Mouse (Mus musculus) CH12.LX (cell line): ENCODE data around the gene Cwc27. TPM values are rescaled to one million over a fixed set of nuclear protein-coding genes. Genes with fewer than 3 reads are reported as not detected.

ENCODE experiments used
- DNase-seq: peaks from one replicate; pipeline ENCODE4 v3.0.0-alpha.2; 2013; ENCODE audit errors: extremely low read depth
- H3K27ac ChIP-seq: 2 replicates; pipeline ENCODE4 v1.5.1; 2012; ENCODE audit warnings: low read depth, mild to moderate bottlenecking, control low read depth, moderate library complexity; ENCODE audit not compliant: insufficient read depth
- H3K27me3 ChIP-seq: replicated peaks from 2 replicates; pipeline ENCODE3; 2012; ENCODE audit warnings: inconsistent platforms
- H3K36me3 ChIP-seq, 2 experiments: replicated peaks in 1 of 2; 2 replicates each; pipeline versions ENCODE3 to v1.6.1; 2012; ENCODE audit warnings: inconsistent platforms in 1 of 2, low read length in 1 of 2, mild to moderate bottlenecking in 1 of 2, mixed read lengths in 1 of 2, moderate library complexity in 1 of 2; ENCODE audit not compliant: control insufficient read depth in 1 of 2, insufficient read depth in 1 of 2
- H3K4me1 ChIP-seq, 2 experiments: 2 replicates each; pipeline ENCODE4 v1.6.1; 2012; ENCODE audit warnings: inconsistent platforms in 1 of 2, moderate library complexity in 1 of 2; ENCODE audit not compliant: insufficient read depth in 2 of 2, control insufficient read depth in 1 of 2
- H3K4me2 ChIP-seq: 2 replicates; pipeline ENCODE4 v1.6.1; 2012; ENCODE audit warnings: low read depth, mild to moderate bottlenecking, control low read depth; ENCODE audit not compliant: poor library complexity, insufficient read depth, severe bottlenecking
- H3K4me3 ChIP-seq, 3 experiments: fragments of 150-350 bp in 1 of 3; sonication (generic) in 1 of 3; replicated peaks in 1 of 3; 2 replicates each; pipeline versions ENCODE3 to v1.5.1; 2011 to 2012; ENCODE audit warnings: low read depth in 2 of 3, low read length in 2 of 3, mild to moderate bottlenecking in 2 of 3, moderate library complexity in 2 of 3, control low read depth in 1 of 3, improper control_type of control experiment in 1 of 3, inconsistent platforms in 1 of 3, mixed read lengths in 1 of 3; ENCODE audit not compliant: poor library complexity in 1 of 3
- H3K79me2 ChIP-seq: replicated peaks from 2 replicates; pipeline ENCODE4 v1.6.1; 2012; ENCODE audit warnings: mild to moderate bottlenecking, moderate library complexity; ENCODE audit not compliant: control insufficient read depth, poor library complexity, insufficient read depth, severe bottlenecking; ENCODE audit errors: extremely low read depth
- H3K9ac ChIP-seq: 2 replicates; pipeline ENCODE4 v1.6.1; 2012; ENCODE audit warnings: low read depth, mild to moderate bottlenecking, control low read depth, moderate library complexity; ENCODE audit not compliant: insufficient read depth
- H3K9me3 ChIP-seq: replicated peaks from 2 replicates; pipeline ENCODE3; 2012; ENCODE audit warnings: low read length, inconsistent platforms, mixed read lengths
- BHLHE40 ChIP-seq: IDR thresholded peaks from 2 replicates; pipeline ENCODE4 v1.6.1; 2011; ENCODE audit warnings: mild to moderate bottlenecking, low read depth, low read length, improper control_type of control experiment
- CHD1 ChIP-seq: IDR thresholded peaks from 2 replicates; pipeline ENCODE4 v1.6.1; 2012; ENCODE audit warnings: low read depth, low read length, improper control_type of control experiment, inconsistent platforms
- CTCF ChIP-seq, 2 experiments: IDR thresholded peaks in 1 of 2; conservative IDR thresholded peaks in 1 of 2; 2 replicates each; pipeline ENCODE4 v1.5.1; 2011 to 2012; ENCODE audit warnings: low read depth in 2 of 2, low read length in 2 of 2, improper control_type of control experiment in 1 of 2, inconsistent platforms in 1 of 2, mild to moderate bottlenecking in 1 of 2, moderate library complexity in 1 of 2
- ELF1 ChIP-seq: IDR thresholded peaks from 2 replicates; pipeline ENCODE4 v1.6.1; 2014; ENCODE audit warnings: low read depth, mild to moderate bottlenecking, inconsistent platforms, low read length, improper control_type of control experiment
- EP300 ChIP-seq: IDR thresholded peaks from 2 replicates; pipeline ENCODE4 v1.6.1; 2011; ENCODE audit warnings: low read length, improper control_type of control experiment
- GABPA ChIP-seq: IDR thresholded peaks from 2 replicates; pipeline ENCODE4 v1.6.1; 2012; ENCODE audit warnings: low read depth, low read length, improper control_type of control experiment, inconsistent platforms; ENCODE audit not compliant: insufficient replicate concordance
- HCFC1 ChIP-seq: IDR thresholded peaks from 2 replicates; pipeline ENCODE4 v1.6.1; 2012; ENCODE audit warnings: low read depth, mild to moderate bottlenecking, inconsistent platforms, low read length, improper control_type of control experiment
- IRF4 ChIP-seq: IDR thresholded peaks from 2 replicates; pipeline ENCODE4 v1.6.1; 2014; ENCODE audit warnings: low read depth, mild to moderate bottlenecking, inconsistent platforms, low read length, improper control_type of control experiment
- JUN ChIP-seq: IDR thresholded peaks from 2 replicates; pipeline ENCODE4 v1.6.1; 2011; ENCODE audit warnings: low read depth, mild to moderate bottlenecking, low read length, improper control_type of control experiment, moderate library complexity; ENCODE audit not compliant: insufficient read depth
- JUND ChIP-seq: conservative IDR thresholded peaks from 2 replicates; pipeline ENCODE4 v1.6.1; 2011; ENCODE audit warnings: low read depth, low read length, improper control_type of control experiment
- KAT2A ChIP-seq: IDR thresholded peaks from 2 replicates; pipeline ENCODE4 v1.6.1; 2012; ENCODE audit warnings: low read length, improper control_type of control experiment, inconsistent platforms; ENCODE audit not compliant: insufficient replicate concordance
- MAFK ChIP-seq: IDR thresholded peaks from 2 replicates; pipeline ENCODE4 v1.6.1; 2011; ENCODE audit warnings: low read length, improper control_type of control experiment; ENCODE audit not compliant: insufficient replicate concordance
- MAZ ChIP-seq: IDR thresholded peaks from 2 replicates; pipeline ENCODE4 v1.6.1; 2012; ENCODE audit warnings: low read depth, mild to moderate bottlenecking, inconsistent platforms, low read length, improper control_type of control experiment, moderate library complexity
- MEF2A ChIP-seq: IDR thresholded peaks from 2 replicates; pipeline ENCODE4 v1.6.1; 2014; ENCODE audit warnings: low read depth, mild to moderate bottlenecking, inconsistent platforms, low read length, improper control_type of control experiment, borderline replicate concordance
- MXI1 ChIP-seq: IDR thresholded peaks from 2 replicates; pipeline ENCODE4 v1.6.1; 2011; ENCODE audit warnings: mild to moderate bottlenecking, low read depth, low read length, improper control_type of control experiment
- NELFE ChIP-seq: IDR thresholded peaks from 2 replicates; pipeline ENCODE4 v1.6.1; 2011; ENCODE audit warnings: low read depth, low read length, improper control_type of control experiment
- NRF1 ChIP-seq: IDR thresholded peaks from 2 replicates; pipeline ENCODE4 v1.6.1; 2014; ENCODE audit warnings: low read depth, mild to moderate bottlenecking, inconsistent platforms, low read length, improper control_type of control experiment, moderate library complexity
- POLR2A ChIP-seq: IDR thresholded peaks from 2 replicates; pipeline ENCODE4 v1.6.1; 2011; ENCODE audit warnings: low read depth, mild to moderate bottlenecking, improper control_type of control experiment, low read length
- RAD21 ChIP-seq: IDR thresholded peaks from 2 replicates; pipeline ENCODE4 v1.6.1; 2011; ENCODE audit warnings: low read depth, mild to moderate bottlenecking, low read length, improper control_type of control experiment, moderate library complexity
- RCOR1 ChIP-seq: conservative IDR thresholded peaks from 2 replicates; pipeline ENCODE4 v1.6.1; 2012; ENCODE audit warnings: low read depth, mild to moderate bottlenecking, inconsistent platforms, low read length, improper control_type of control experiment
- TBP ChIP-seq: conservative IDR thresholded peaks from 2 replicates; pipeline ENCODE4 v1.6.1; 2011; ENCODE audit warnings: low read depth, low read length, improper control_type of control experiment
- TCF12 ChIP-seq: IDR thresholded peaks from 2 replicates; pipeline ENCODE4 v1.6.1; 2014; ENCODE audit warnings: low read depth, mild to moderate bottlenecking, inconsistent platforms, low read length, improper control_type of control experiment
- UBTF ChIP-seq: IDR thresholded peaks from 2 replicates; pipeline ENCODE4 v1.6.1; 2012; ENCODE audit warnings: low read depth, mild to moderate bottlenecking, inconsistent platforms, low read length, improper control_type of control experiment, moderate library complexity
- USF2 ChIP-seq: conservative IDR thresholded peaks from 2 replicates; pipeline ENCODE4 v1.6.1; 2011; ENCODE audit warnings: low read depth, low read length, improper control_type of control experiment
- ZMIZ1 ChIP-seq: IDR thresholded peaks from 2 replicates; pipeline ENCODE4 v1.6.1; 2012; ENCODE audit warnings: low read depth, mild to moderate bottlenecking, inconsistent platforms, low read length, improper control_type of control experiment
- ZNF384 ChIP-seq: IDR thresholded peaks from 2 replicates; pipeline ENCODE4 v1.6.1; 2012; ENCODE audit warnings: low read depth, low read length, improper control_type of control experiment, inconsistent platforms
- dilution Hi-C: fragments of 300-500 bp; cut with MboI; formaldehyde crosslinking; loops from 2 replicates; pipeline ENCODE4 v1.14.3; 2020; ENCODE audit warnings: low sequenced_read_pairs; ENCODE audit not compliant: extremely low pct_unique_long_range_greater_than_20kb, extremely low pct_ligation_motif_present
- in situ Hi-C: fragments of 300-500 bp; cut with MboI; formaldehyde crosslinking; loops from 3 replicates; pipeline ENCODE4 v1.14.3; 2019; ENCODE audit warnings: low sequenced_read_pairs, low pct_ligation_motif_present, low pct_unique_long_range_greater_than_20kb, mixed read lengths
- polyA plus RNA-seq: library from polyadenylated mRNA; unstranded; fragments of >175 nt; gene quantifications from 2 replicates; pipeline ENCODE4 v1.2.1, GENCODE M21; 2012; ENCODE audit warnings: low read depth; ENCODE audit not compliant: insufficient read length
- total RNA-seq, 2 experiments: library from RNA; depleted of rRNA; stranded (reverse); fragments of 300-350 nt in 1 of 2; fragments of >200 nt in 1 of 2; gene quantifications; 2 replicates each; pipeline ENCODE4 v1.2.3; 2012 to 2014

The Cwc27 gene
- total and polyA plus RNA-seq, 3 experiments = 24.9 to 38.4 (median 26.0) TPM

DNA sequence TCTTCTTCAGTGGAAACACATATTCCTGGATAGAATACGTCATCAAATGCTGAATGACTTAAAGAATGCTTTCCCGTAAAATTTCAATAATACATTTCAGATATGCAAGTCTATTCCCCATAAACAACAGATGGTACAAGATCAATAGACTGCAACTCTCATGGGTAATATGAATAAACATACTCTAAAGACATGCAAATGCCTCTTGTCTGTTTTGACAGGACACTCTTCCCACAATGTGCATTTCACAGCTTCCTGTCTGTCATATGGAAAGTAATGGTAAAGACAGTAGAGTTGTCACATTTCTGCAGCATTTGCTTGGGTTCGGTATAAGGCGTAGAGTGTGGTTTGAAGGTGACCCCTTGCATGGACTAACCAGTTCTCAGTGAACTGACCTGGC lies 29.7 kb downstream of the Cwc27 start:
- no peak for DNase-seq
- no peak overlapping the region for H3K27ac ChIP-seq
- H3K79me2 ChIP-seq = no peaks in the 10 kb centered on the region
- H3K4me1 ChIP-seq = no peaks in the 10 kb centered on the region
- H3K9ac ChIP-seq = no peak overlapping the region
- TF ChIP-seq MXI1 (no peak), CHD1 (no peak), MEF2A (no peak), CTCF (conservative IDR thresholded peaks at IDR 0.05 in 1 of 2, IDR thresholded peaks at IDR 0.05 in 1 of 2; ENCODE audit: low read depth in 2 of 2, low read length in 2 of 2) (no peak), IRF4 (no peak), POLR2A (no peak), TCF12 (no peak), UBTF (no peak), MAZ (no peak), JUND (no peak), TBP (no peak), NRF1 (no peak)
- TF ChIP-seq, all 38 proteins: peak for 0
- no peak overlapping the region for H3K4me3 ChIP-seq
- dilution Hi-C loops = no loop called here
- in situ Hi-C loops = loop anchor here (10.0 kb wide), 1 partner anchor 502 kb away; the partner anchor contains the start of gene Adamts6
- H3K9me3 ChIP-seq = peaks cover 5% of the 10 kb centered on the region
- no peaks in the 10 kb centered on the region for H3K27me3 ChIP-seq
- H3K36me3 ChIP-seq = peaks cover 9 to 67% of the 10 kb centered on the region in 2 experiments
- H3K4me2 ChIP-seq = no peak overlapping the region

DNA sequence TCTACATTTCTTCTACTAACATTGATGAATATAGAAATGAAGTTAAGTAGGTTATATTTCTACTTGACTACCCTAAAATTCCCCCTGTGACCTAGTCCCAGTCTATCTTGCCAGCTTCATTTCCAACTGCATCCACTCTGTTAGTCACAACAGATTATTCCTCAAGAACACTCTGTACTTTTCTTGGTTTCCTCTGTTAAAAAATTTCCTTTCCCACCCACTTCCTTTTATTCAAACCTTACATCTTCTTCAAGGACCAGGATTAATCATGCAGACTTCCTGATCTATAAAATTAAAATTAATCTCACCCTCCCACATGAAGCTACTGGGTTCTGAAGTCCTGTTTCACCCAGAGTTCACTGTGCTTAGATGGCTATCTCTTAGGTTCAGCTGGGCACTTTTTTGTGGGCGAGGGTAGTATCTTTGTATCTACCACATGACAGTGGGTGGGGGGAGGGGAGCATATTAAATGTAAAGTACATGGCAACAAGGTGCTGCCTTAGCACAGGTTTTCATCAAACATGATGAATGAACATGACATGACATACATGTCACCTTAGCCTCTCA lies 37.8 kb downstream of the Cwc27 start:
- DNase-seq = no peak
- no peaks in the 10 kb centered on the region for H3K79me2 ChIP-seq
- H3K4me2 ChIP-seq = no peak overlapping the region
- H3K4me1 ChIP-seq = no peaks in the 10 kb centered on the region
- no peaks in the 10 kb centered on the region for H3K27me3 ChIP-seq
- in situ Hi-C loops = no loop called here
- no peak overlapping the region for H3K27ac ChIP-seq
- H3K9ac ChIP-seq = no peak overlapping the region
- peaks cover 6% of the 10 kb centered on the region for H3K9me3 ChIP-seq
- H3K4me3 ChIP-seq = no peak overlapping the region
- peaks cover 3 to 23% of the 10 kb centered on the region in 2 experiments for H3K36me3 ChIP-seq
- no peak for TF ChIP-seq TBP
- TF ChIP-seq MXI1 = no peak
- TF ChIP-seq NELFE = no peak
- no peak for TF ChIP-seq ZMIZ1
- TF ChIP-seq HCFC1 = no peak
- TF ChIP-seq BHLHE40 = no peak
- TF ChIP-seq JUN = no peak
- TF ChIP-seq RCOR1 = no peak
- TF ChIP-seq GABPA = no peak
- TF ChIP-seq TCF12 = no peak
- TF ChIP-seq KAT2A = no peak
- TF ChIP-seq MAFK = no peak
- TF ChIP-seq IRF4 = no peak
- TF ChIP-seq EP300 = no peak
- no peak for TF ChIP-seq USF2
- no peak for TF ChIP-seq ELF1
- TF ChIP-seq RAD21 = no peak
- no peak for TF ChIP-seq ZNF384
- dilution Hi-C loops = no loop called here
